Mouse (Mus musculus): ENCODE results near the gene Tmem240. TPM values are rescaled to one million over a fixed set of nuclear protein-coding genes. Genes with fewer than 3 reads are reported as not detected.

Tmem240 gene
- polyA plus RNA-seq, 1 experiment from 2014 or later = 0.79 TPM

- Histone ChIP-seq H3K9me3 (replicated peaks) (no peaks in the 10 kb centered on the region), H3K27me3 (ENCODE audit: low read depth, poor library complexity, severe bottlenecking) (no peaks in the 10 kb centered on the region), H3K36me3 (no peaks in the 10 kb centered on the region; the same call in 1 of the 2 replicates), H3K4me3 (peak overlapping the region; percentile 94), H3K4me1 (peaks cover 20% of the 10 kb centered on the region), H3K27ac (peak overlapping the region; percentile 91)
- no peak for DNase-seq (ENCODE audit: low spot score)
- WGBS = under 1% methylated on average over 19 of the region's 19 CpGs
Observed at GRCm38 (mm10) chr4:155705592-155705929, 29.0 kb upstream of the Tmem240 start.

GRCm38 (mm10) chr4:155708582-155708981, 26.0 kb upstream of the Tmem240 start:
- no peak overlapping the region for H3K27ac ChIP-seq
- WGBS = 90% methylated on average over 2 of the region's 2 CpGs
- DNase-seq (ENCODE audit: low spot score) = no peak

GRCm38 (mm10) chr4:155708988-155709387, 25.6 kb upstream of the Tmem240 start:
- Histone ChIP-seq H3K4me3 (no peak overlapping the region), H3K4me1 (peaks cover 21% of the 10 kb centered on the region), H3K9me3 (replicated peaks) (no peaks in the 10 kb centered on the region), H3K27ac (no peak overlapping the region), H3K27me3 (ENCODE audit: low read depth, poor library complexity, severe bottlenecking) (no peaks in the 10 kb centered on the region), H3K36me3 (peaks cover 14% of the 10 kb centered on the region)
- no peak for DNase-seq (ENCODE audit: low spot score)

More at GRCm38 (mm10) chr4:155708582-155708981, 26.0 kb upstream of the Tmem240 start:
- peaks cover 24% of the 10 kb centered on the region for H3K4me1 ChIP-seq
- H3K4me3 ChIP-seq = no peak overlapping the region
- H3K9me3 ChIP-seq (replicated peaks) = no peaks in the 10 kb centered on the region
- no peaks in the 10 kb centered on the region for H3K27me3 ChIP-seq (ENCODE audit: low read depth, poor library complexity, severe bottlenecking)
- H3K36me3 ChIP-seq = peaks cover 11% of the 10 kb centered on the region

GRCm38 (mm10) chr4:155710521-155711252, 23.9 kb upstream of the Tmem240 start:
- DNase-seq (ENCODE audit: low spot score) = no peak
- Histone ChIP-seq H3K27ac (peak overlapping the region; percentile 27; the same call in 1 of the 2 replicates), H3K9me3 (replicated peaks) (no peaks in the 10 kb centered on the region), H3K4me3 (no peak overlapping the region), H3K27me3 (ENCODE audit: low read depth, poor library complexity, severe bottlenecking) (no peaks in the 10 kb centered on the region), H3K4me1 (peaks cover 17% of the 10 kb centered on the region), H3K36me3 (peaks cover 31% of the 10 kb centered on the region)
- 69% methylated on average over 6 of the region's 6 CpGs for WGBS

- Histone ChIP-seq H3K4me1 (no peaks in the 10 kb centered on the region), H3K36me3 (peaks cover 55% of the 10 kb centered on the region), H3K9me3 (replicated peaks) (no peaks in the 10 kb centered on the region), H3K27me3 (ENCODE audit: low read depth, poor library complexity, severe bottlenecking) (no peaks in the 10 kb centered on the region), H3K27ac (no peak overlapping the region), H3K4me3 (no peak overlapping the region)
- DNase-seq (ENCODE audit: low spot score) = no peak
- WGBS = 64% methylated on average over 4 of the region's 4 CpGs
Observed at GRCm38 (mm10) chr4:155721668-155722083, 12.9 kb upstream of the Tmem240 start.

- no peak for DNase-seq (ENCODE audit: low spot score)
- peaks cover 72% of the 10 kb centered on the region for H3K36me3 ChIP-seq
Observed at GRCm38 (mm10) chr4:155727993-155728392, 6.6 kb upstream of the Tmem240 start.

GRCm38 (mm10) chr4:155733267-155733666, 1.3 kb upstream of the Tmem240 start:
- no peak for DNase-seq (ENCODE audit: low spot score)
- Histone ChIP-seq H3K9me3 (replicated peaks) (no peaks in the 10 kb centered on the region), H3K36me3 (peaks cover 66% of the 10 kb centered on the region), H3K27ac (no peak overlapping the region), H3K27me3 (ENCODE audit: low read depth, poor library complexity, severe bottlenecking) (no peaks in the 10 kb centered on the region), H3K4me1 (peaks cover 37% of the 10 kb centered on the region), H3K4me3 (no peak overlapping the region)
- 89% methylated on average over 10 of the region's 10 CpGs for WGBS

More at GRCm38 (mm10) chr4:155727993-155728392, 6.6 kb upstream of the Tmem240 start:
- WGBS = 90% methylated on average over 2 of the region's 2 CpGs
- Histone ChIP-seq H3K4me3 (no peak overlapping the region), H3K9me3 (replicated peaks) (no peaks in the 10 kb centered on the region), H3K27me3 (ENCODE audit: low read depth, poor library complexity, severe bottlenecking) (no peaks in the 10 kb centered on the region), H3K27ac (no peak overlapping the region), H3K4me1 (no peaks in the 10 kb centered on the region)

- Histone ChIP-seq H3K36me3 (peaks cover 72% of the 10 kb centered on the region), H3K27ac (peak overlapping the region; percentile 92), H3K4me3 (peak overlapping the region; percentile 82), H3K9me3 (replicated peaks) (no peaks in the 10 kb centered on the region), H3K27me3 (ENCODE audit: low read depth, poor library complexity, severe bottlenecking) (no peaks in the 10 kb centered on the region), H3K4me1 (peaks cover 41% of the 10 kb centered on the region)
- under 1% methylated on average over 69 of the region's 79 CpGs for WGBS
- DNase-seq (ENCODE audit: low spot score) = peak; percentile 69
Observed at GRCm38 (mm10) chr4:155734951-155735702, 527 bp downstream of the Tmem240 start.

GRCm38 (mm10) chr4:155735788-155736187, 1.2 kb downstream of the Tmem240 start:
- no peak for DNase-seq (ENCODE audit: low spot score)
- 77% methylated on average over 5 of the region's 5 CpGs for WGBS
- peak overlapping the region; percentile 92 for H3K27ac ChIP-seq
- H3K4me3 ChIP-seq = peak overlapping the region; percentile 82
- H3K4me1 ChIP-seq = peaks cover 41% of the 10 kb centered on the region
- no peaks in the 10 kb centered on the region for H3K27me3 ChIP-seq (ENCODE audit: low read depth, poor library complexity, severe bottlenecking)
- H3K9me3 ChIP-seq (replicated peaks) = no peaks in the 10 kb centered on the region
- H3K36me3 ChIP-seq = peaks cover 76% of the 10 kb centered on the region

- H3K36me3 ChIP-seq = peaks cover 76% of the 10 kb centered on the region
- WGBS = 89% methylated on average over 5 of the region's 5 CpGs
Observed at GRCm38 (mm10) chr4:155736421-155736820, 1.8 kb downstream of the Tmem240 start.

GRCm38 (mm10) chr4:155738262-155738661, 3.7 kb downstream of the Tmem240 start:
- peaks cover 40% of the 10 kb centered on the region for H3K4me1 ChIP-seq
- DNase-seq (ENCODE audit: low spot score) = no peak
- no peaks in the 10 kb centered on the region for H3K9me3 ChIP-seq (replicated peaks)
- peaks cover 76% of the 10 kb centered on the region for H3K36me3 ChIP-seq
- no peaks in the 10 kb centered on the region for H3K27me3 ChIP-seq (ENCODE audit: low read depth, poor library complexity, severe bottlenecking)
- 71% methylated on average over 8 of the region's 8 CpGs for WGBS
- no peak overlapping the region for H3K4me3 ChIP-seq
- H3K27ac ChIP-seq = no peak overlapping the region

More at GRCm38 (mm10) chr4:155736421-155736820, 1.8 kb downstream of the Tmem240 start:
- Histone ChIP-seq H3K27me3 (ENCODE audit: low read depth, poor library complexity, severe bottlenecking) (no peaks in the 10 kb centered on the region), H3K27ac (no peak overlapping the region), H3K9me3 (replicated peaks) (no peaks in the 10 kb centered on the region), H3K4me1 (peaks cover 41% of the 10 kb centered on the region), H3K4me3 (0 out of 2 replicates have a peak overlapping the region, but pooled peaks have one; percentile 82)
- no peak for DNase-seq (ENCODE audit: low spot score)

GRCm38 (mm10) chr4:155739152-155739551, 4.6 kb downstream of the Tmem240 start:
- 84% methylated on average over 6 of the region's 6 CpGs for WGBS
- H3K36me3 ChIP-seq = peaks cover 83% of the 10 kb centered on the region
- H3K4me1 ChIP-seq = peaks cover 31% of the 10 kb centered on the region
- no peaks in the 10 kb centered on the region for H3K9me3 ChIP-seq (replicated peaks)
- H3K27me3 ChIP-seq (ENCODE audit: low read depth, poor library complexity, severe bottlenecking) = no peaks in the 10 kb centered on the region
- no peak overlapping the region for H3K27ac ChIP-seq
- DNase-seq (ENCODE audit: low spot score) = no peak
- no peak overlapping the region for H3K4me3 ChIP-seq
